Mouse (Mus musculus): ENCODE measurements at regions not wholly inside any gene's neighbourhood (a gene's known extent, or its start where the extent isn't known, plus 50 kb on each side); places are given as distances from the start of the nearest gene placed in this dataset.

GRCm38 (mm10) chr2:103896160-103896559 is 61.6 kb upstream of the Lmo2 start:
- Histone ChIP-seq H3K4me1 (peaks cover 14% of the 10 kb centered on the region), H3K4me3 (no peak overlapping the region), H3K4me2 (replicated peaks) (no peak overlapping the region), H3K27ac (no peak overlapping the region), H3K27me3 (no peaks in the 10 kb centered on the region), H3K9me3 (replicated peaks) (no peaks in the 10 kb centered on the region), H3K36me3 (no peaks in the 10 kb centered on the region), H3K9ac (no peak overlapping the region)
- ATAC-seq (ENCODE audit: low FRiP score): no peak
- 67% methylated on average over 5 of the region's 5 CpGs for WGBS

- Histone ChIP-seq H3K4me1 (peaks cover 8% of the 10 kb centered on the region; the same call in 1 of the 2 replicates), H3K4me3 (no peak overlapping the region), H3K27me3 (no peaks in the 10 kb centered on the region), H3K27ac (no peak overlapping the region), H3K9ac (no peak overlapping the region), H3K36me3 (no peaks in the 10 kb centered on the region), H3K4me2 (replicated peaks) (no peak overlapping the region), H3K9me3 (replicated peaks) (no peaks in the 10 kb centered on the region)
- WGBS: 46% methylated on average over 3 of the region's 3 CpGs
- ATAC-seq (ENCODE audit: low FRiP score): no peak
Observed at GRCm38 (mm10) chr2:103896814-103897213, 61.0 kb upstream of the Lmo2 start.

GRCm38 (mm10) chr2:103899713-103900112 is 58.1 kb upstream of the Lmo2 start:
- no peak overlapping the region for H3K9ac ChIP-seq
- WGBS: 86% methylated on average over 6 of the region's 6 CpGs
- H3K27me3 ChIP-seq: no peaks in the 10 kb centered on the region
- no peaks in the 10 kb centered on the region for H3K9me3 ChIP-seq (replicated peaks)
- no peak for ATAC-seq (ENCODE audit: low FRiP score)
- H3K4me3 ChIP-seq: no peak overlapping the region
- no peak overlapping the region for H3K4me2 ChIP-seq (replicated peaks)
- H3K4me1 ChIP-seq: peaks cover 14% of the 10 kb centered on the region
- no peak overlapping the region for H3K27ac ChIP-seq
- no peaks in the 10 kb centered on the region for H3K36me3 ChIP-seq

GRCm38 (mm10) chr2:103900384-103900783 is 57.4 kb upstream of the Lmo2 start:
- H3K9me3 ChIP-seq (replicated peaks): no peaks in the 10 kb centered on the region
- H3K27me3 ChIP-seq: no peaks in the 10 kb centered on the region
- H3K4me2 ChIP-seq (replicated peaks): no peak overlapping the region
- no peak for ATAC-seq (ENCODE audit: low FRiP score)
- peaks cover 7% of the 10 kb centered on the region for H3K4me1 ChIP-seq
- H3K27ac ChIP-seq: no peak overlapping the region
- H3K36me3 ChIP-seq: no peaks in the 10 kb centered on the region
- no peak overlapping the region for H3K9ac ChIP-seq
- WGBS: 58% methylated on average over 5 of the region's 5 CpGs
- H3K4me3 ChIP-seq: no peak overlapping the region

GRCm38 (mm10) chr2:103901457-103901856 is 56.3 kb upstream of the Lmo2 start:
- Histone ChIP-seq H3K27ac (no peak overlapping the region), H3K9ac (no peak overlapping the region), H3K4me3 (no peak overlapping the region), H3K27me3 (no peaks in the 10 kb centered on the region), H3K4me2 (replicated peaks) (no peak overlapping the region), H3K36me3 (no peaks in the 10 kb centered on the region), H3K4me1 (peaks cover 14% of the 10 kb centered on the region), H3K9me3 (replicated peaks) (no peaks in the 10 kb centered on the region)
- WGBS: 79% methylated on average over 1 of the region's 1 CpGs
- ATAC-seq (ENCODE audit: low FRiP score): no peak

GRCm38 (mm10) chr2:103902777-103903176 is 55.0 kb upstream of the Lmo2 start:
- H3K27ac ChIP-seq: no peak overlapping the region

GRCm38 (mm10) chr2:103905681-103906080 is 52.1 kb upstream of the Lmo2 start:
- H3K36me3 ChIP-seq: no peaks in the 10 kb centered on the region
- 75% methylated on average over 1 of the region's 1 CpGs for WGBS
- H3K9ac ChIP-seq: no peak overlapping the region
- H3K4me2 ChIP-seq (replicated peaks): no peak overlapping the region
- H3K27ac ChIP-seq: no peak overlapping the region
- no peaks in the 10 kb centered on the region for H3K27me3 ChIP-seq
- no peak overlapping the region for H3K4me3 ChIP-seq
- peaks cover 18% of the 10 kb centered on the region for H3K4me1 ChIP-seq
- ATAC-seq (ENCODE audit: low FRiP score): peak; percentile 29; the same call in 1 of the 2 replicates
- no peaks in the 10 kb centered on the region for H3K9me3 ChIP-seq (replicated peaks)

More at GRCm38 (mm10) chr2:103902777-103903176, 55.0 kb upstream of the Lmo2 start:
- WGBS: 55% methylated on average over 11 of the region's 11 CpGs
- H3K4me3 ChIP-seq: no peak overlapping the region
- no peaks in the 10 kb centered on the region for H3K27me3 ChIP-seq
- H3K4me1 ChIP-seq: peaks cover 18% of the 10 kb centered on the region
- H3K9me3 ChIP-seq (replicated peaks): no peaks in the 10 kb centered on the region
- ATAC-seq (ENCODE audit: low FRiP score): no peak
- H3K9ac ChIP-seq: no peak overlapping the region
- H3K36me3 ChIP-seq: no peaks in the 10 kb centered on the region
- H3K4me2 ChIP-seq (replicated peaks): no peak overlapping the region

- ATAC-seq (ENCODE audit: low FRiP score): no peak
- peaks cover 18% of the 10 kb centered on the region for H3K4me1 ChIP-seq
- WGBS: 37% methylated on average over 2 of the region's 2 CpGs
- H3K9me3 ChIP-seq (replicated peaks): no peaks in the 10 kb centered on the region
- no peaks in the 10 kb centered on the region for H3K27me3 ChIP-seq
- H3K36me3 ChIP-seq: no peaks in the 10 kb centered on the region
- no peak overlapping the region for H3K9ac ChIP-seq
- H3K27ac ChIP-seq: no peak overlapping the region
- H3K4me3 ChIP-seq: no peak overlapping the region
- H3K4me2 ChIP-seq (replicated peaks): no peak overlapping the region
Observed at GRCm38 (mm10) chr2:103906581-103907184, 51.1 kb upstream of the Lmo2 start.
